Mouse (Mus musculus) heart, embryonic 12.5 days (tissue): ENCODE data around the gene Slc27a5. TPM values are rescaled to one million over a fixed set of nuclear protein-coding genes. Genes with fewer than 3 reads are reported as not detected.

Experiments used
- ATAC-seq: fragments of 200-750 bp; cut with Nextera tagmentation; 2 replicates; pipeline ENCODE4 v1.8.0; 2017; ENCODE audit warnings: moderate TSS enrichment, moderate library complexity; ENCODE audit not compliant: insufficient number of reproducible peaks, low FRiP score
- H3K27ac ChIP-seq: fragments of 300-500 bp; sonication (generic); 2 replicates; pipeline ENCODE4 v1.5.1; 2016; ENCODE audit warnings: mild to moderate bottlenecking, moderate library complexity; ENCODE audit not compliant: poor library complexity, severe bottlenecking
- H3K27me3 ChIP-seq: fragments of 300-500 bp; sonication (generic); replicated peaks from 2 replicates; pipeline ENCODE4 v1.6.1; 2016; ENCODE audit warnings: mild to moderate bottlenecking, moderate library complexity
- H3K36me3 ChIP-seq: fragments of 300-500 bp; sonication (generic); 2 replicates; pipeline ENCODE4 v1.6.1; 2016; ENCODE audit warnings: mild to moderate bottlenecking, moderate library complexity
- H3K4me1 ChIP-seq: fragments of 300-500 bp; sonication (generic); replicated peaks from 2 replicates; pipeline ENCODE4 v1.6.1; 2016; ENCODE audit warnings: mild to moderate bottlenecking
- H3K4me2 ChIP-seq: fragments of 300-500 bp; sonication (generic); 2 replicates; pipeline ENCODE4 v1.6.1; 2016; ENCODE audit warnings: mild to moderate bottlenecking, moderate library complexity
- H3K4me3 ChIP-seq: fragments of 300-500 bp; sonication (generic); 2 replicates; pipeline ENCODE4 v1.5.1; 2016; ENCODE audit warnings: mild to moderate bottlenecking
- H3K9ac ChIP-seq: fragments of 300-500 bp; sonication (generic); 2 replicates; pipeline ENCODE4 v1.6.1; 2016; ENCODE audit warnings: mild to moderate bottlenecking, moderate library complexity
- H3K9me3 ChIP-seq: fragments of 300-500 bp; sonication (generic); replicated peaks from 2 replicates; pipeline ENCODE4 v1.6.1; 2016; ENCODE audit warnings: mild to moderate bottlenecking, moderate library complexity
- WGBS: fragments of 180-500 bp; shearing (Covaris S2); methylation state at CpG from one replicate; pipeline ENCODE4 v1.1.7; 2016; 5-methylcytosine and 5-hydroxymethylcytosine counted together
- polyA plus RNA-seq: library from polyadenylated mRNA; unstranded; fragments of >200 nt; fragmentation: Nextera tagmentation; extraction: Ambion mirVana; gene quantifications from 2 replicates; pipeline ENCODE4 v1.2.1, GENCODE M21; 2016

The Slc27a5 gene
- polyA plus RNA-seq, 1 experiment from 2014 or later: not detected

DNA sequence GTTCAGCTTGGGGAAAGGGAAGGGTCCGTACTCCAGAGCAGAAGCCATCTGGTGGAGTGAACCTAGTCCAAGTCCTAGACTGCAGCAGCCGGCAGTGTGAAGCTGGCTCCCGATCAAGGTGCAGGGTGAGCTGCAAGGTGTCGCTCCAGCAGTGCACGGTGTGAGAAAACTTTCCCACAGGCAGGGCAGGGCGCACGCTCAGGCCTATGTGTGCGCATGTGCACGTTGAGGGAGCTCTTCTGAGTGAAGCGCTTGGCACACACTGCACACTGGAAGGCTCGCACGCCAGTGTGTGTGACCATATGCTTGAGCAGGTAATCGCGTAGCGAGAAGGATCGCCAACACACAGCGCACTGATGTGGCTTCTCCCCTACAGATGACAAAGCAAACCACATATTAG, 8.0 kb upstream of the Slc27a5 start:
- no peak overlapping the region for H3K9ac ChIP-seq
- 86% methylated on average over 17 of the region's 17 CpGs for WGBS
- peaks cover 21% of the 10 kb centered on the region for H3K4me1 ChIP-seq

GRCm38 (mm10) chr7:13003380-13003779, 5.4 kb upstream of the Slc27a5 start:
- 70% methylated on average over 5 of the region's 5 CpGs for WGBS
- H3K27ac ChIP-seq: no peak overlapping the region
- ATAC-seq: no peak
- no peak overlapping the region for H3K4me2 ChIP-seq
- H3K9ac ChIP-seq: no peak overlapping the region
- peaks cover 19% of the 10 kb centered on the region for H3K27me3 ChIP-seq
- H3K4me3 ChIP-seq: no peak overlapping the region
- peaks cover 8% of the 10 kb centered on the region for H3K4me1 ChIP-seq
- peaks cover 37% of the 10 kb centered on the region for H3K36me3 ChIP-seq
- no peaks in the 10 kb centered on the region for H3K9me3 ChIP-seq

More for the DNA sequence above, 8.0 kb upstream of the Slc27a5 start:
- H3K4me3 ChIP-seq: no peak overlapping the region
- ATAC-seq: no peak
- no peak overlapping the region for H3K27ac ChIP-seq
- no peak overlapping the region for H3K4me2 ChIP-seq
- H3K36me3 ChIP-seq: peaks cover 37% of the 10 kb centered on the region
- no peaks in the 10 kb centered on the region for H3K9me3 ChIP-seq
- H3K27me3 ChIP-seq: peaks cover 19% of the 10 kb centered on the region

GRCm38 (mm10) chr7:13001584-13001983, 3.6 kb upstream of the Slc27a5 start:
- ATAC-seq: no peak
- no peak overlapping the region for H3K27ac ChIP-seq
- H3K9ac ChIP-seq: no peak overlapping the region
- WGBS: 64% methylated on average over 1 of the region's 1 CpGs
- H3K36me3 ChIP-seq: peaks cover 19% of the 10 kb centered on the region
- H3K4me1 ChIP-seq: no peaks in the 10 kb centered on the region
- peaks cover under 1% of the 10 kb centered on the region; the same call in 1 of the 2 replicates for H3K27me3 ChIP-seq
- no peak overlapping the region for H3K4me2 ChIP-seq
- H3K9me3 ChIP-seq: no peaks in the 10 kb centered on the region
- no peak overlapping the region for H3K4me3 ChIP-seq

GRCm38 (mm10) chr7:12998851-12999250, 859 bp upstream of the Slc27a5 start, which contains the start of gene Trim28:
Gene Trim28, plus strand, starts transcription at chr7:12999114.
- H3K9ac ChIP-seq: no peak within 1 kb of the TSS
- H3K36me3 ChIP-seq: no peaks in the 10 kb centered on the region
- no peaks in the 10 kb centered on the region for H3K4me1 ChIP-seq
- no peaks in the 10 kb centered on the region for H3K27me3 ChIP-seq
- 80% methylated on average over 3 of the region's 3 CpGs for WGBS
- ATAC-seq: no peak
- H3K9me3 ChIP-seq: no peaks in the 10 kb centered on the region
- no peak within 1 kb of the TSS for H3K4me2 ChIP-seq
- H3K4me3 ChIP-seq: no peak within 1 kb of the TSS
- no peak within 1 kb of the TSS for H3K27ac ChIP-seq

DNA sequence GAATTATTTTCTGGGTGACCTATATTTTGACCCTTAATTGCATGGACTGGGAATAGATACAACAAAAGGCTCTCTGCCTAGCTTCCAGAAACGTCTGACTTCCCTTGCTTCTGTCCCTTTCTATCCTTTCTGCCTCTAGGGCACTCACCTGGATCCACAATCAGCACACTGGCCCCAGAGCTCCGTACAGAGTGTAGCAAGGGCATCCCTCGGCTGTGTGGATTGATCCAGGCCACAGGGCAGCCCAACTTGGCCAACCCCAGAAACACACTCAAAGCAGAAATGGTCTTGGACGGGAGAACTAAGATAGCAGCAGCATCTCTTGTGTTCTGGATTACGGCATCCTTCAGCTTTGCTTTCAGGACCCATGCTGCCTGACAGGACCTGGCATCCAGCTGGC, 762 bp downstream of the Slc27a5 start:
- ATAC-seq: no peak
- Histone ChIP-seq H3K9me3 (no peaks in the 10 kb centered on the region), H3K9ac (no peak overlapping the region), H3K27ac (no peak overlapping the region), H3K4me3 (no peak overlapping the region), H3K36me3 (no peaks in the 10 kb centered on the region), H3K4me1 (no peaks in the 10 kb centered on the region), H3K4me2 (no peak overlapping the region), H3K27me3 (no peaks in the 10 kb centered on the region)
- 59% methylated on average over 5 of the region's 5 CpGs for WGBS

DNA sequence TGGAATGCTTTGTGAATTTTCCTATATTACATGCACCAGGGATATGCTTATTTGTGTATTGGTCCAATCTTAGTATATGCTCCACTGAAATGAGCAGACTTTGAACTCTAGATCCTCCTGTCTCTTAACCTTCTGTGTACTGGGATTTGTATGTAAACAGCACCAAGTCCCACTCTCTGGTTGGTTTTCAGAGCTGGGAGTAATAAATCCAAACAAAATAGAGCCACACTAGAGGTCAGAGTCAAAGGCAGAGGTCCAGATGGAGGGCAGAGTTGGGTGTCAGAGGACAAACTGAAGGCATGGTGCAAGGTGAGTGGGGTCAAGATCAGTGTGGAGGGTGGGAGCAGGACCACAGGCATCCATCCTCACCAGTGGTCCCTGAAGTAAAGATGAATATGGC, 2.1 kb downstream of the Slc27a5 start:
- no peak for ATAC-seq
- Histone ChIP-seq H3K27ac (no peak overlapping the region), H3K27me3 (no peaks in the 10 kb centered on the region), H3K4me2 (no peak overlapping the region), H3K9me3 (no peaks in the 10 kb centered on the region), H3K4me1 (no peaks in the 10 kb centered on the region), H3K4me3 (no peak overlapping the region), H3K9ac (no peak overlapping the region), H3K36me3 (no peaks in the 10 kb centered on the region)

DNA sequence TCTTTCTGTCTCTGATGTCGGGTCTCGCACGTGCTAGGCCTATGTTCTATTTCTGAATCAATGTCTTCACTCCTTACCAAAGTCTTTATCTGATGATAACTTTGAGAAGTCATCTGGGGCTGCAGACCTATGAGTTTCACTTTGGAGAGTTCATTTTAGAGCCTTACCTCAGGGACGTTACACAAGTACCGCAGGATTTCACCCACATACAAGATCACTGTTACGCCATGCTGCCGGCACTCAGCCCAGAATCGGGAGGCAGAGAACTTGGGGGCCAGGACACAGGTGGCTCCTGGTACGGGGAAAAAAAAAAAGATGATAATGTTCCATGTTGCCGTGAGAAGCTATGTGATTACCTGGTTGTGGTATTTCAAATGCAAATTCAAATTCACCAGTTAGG, 4.8 kb downstream of the Slc27a5 start:
- Histone ChIP-seq H3K27ac (no peak overlapping the region), H3K4me3 (no peak overlapping the region), H3K9ac (no peak overlapping the region), H3K36me3 (no peaks in the 10 kb centered on the region), H3K4me2 (no peak overlapping the region), H3K4me1 (no peaks in the 10 kb centered on the region), H3K9me3 (no peaks in the 10 kb centered on the region), H3K27me3 (no peaks in the 10 kb centered on the region)
- WGBS: 80% methylated on average over 10 of the region's 10 CpGs
- ATAC-seq: no peak

- Histone ChIP-seq H3K36me3 (no peaks in the 10 kb centered on the region), H3K27me3 (no peaks in the 10 kb centered on the region), H3K9ac (no peak overlapping the region), H3K9me3 (no peaks in the 10 kb centered on the region), H3K4me2 (no peak overlapping the region), H3K4me3 (no peak overlapping the region), H3K27ac (no peak overlapping the region), H3K4me1 (no peaks in the 10 kb centered on the region)
- 2% methylated on average over 3 of the region's 3 CpGs for WGBS
- ATAC-seq: no peak
Observed at GRCm38 (mm10) chr7:12992222-12992621, 5.8 kb downstream of the Slc27a5 start.

DNA sequence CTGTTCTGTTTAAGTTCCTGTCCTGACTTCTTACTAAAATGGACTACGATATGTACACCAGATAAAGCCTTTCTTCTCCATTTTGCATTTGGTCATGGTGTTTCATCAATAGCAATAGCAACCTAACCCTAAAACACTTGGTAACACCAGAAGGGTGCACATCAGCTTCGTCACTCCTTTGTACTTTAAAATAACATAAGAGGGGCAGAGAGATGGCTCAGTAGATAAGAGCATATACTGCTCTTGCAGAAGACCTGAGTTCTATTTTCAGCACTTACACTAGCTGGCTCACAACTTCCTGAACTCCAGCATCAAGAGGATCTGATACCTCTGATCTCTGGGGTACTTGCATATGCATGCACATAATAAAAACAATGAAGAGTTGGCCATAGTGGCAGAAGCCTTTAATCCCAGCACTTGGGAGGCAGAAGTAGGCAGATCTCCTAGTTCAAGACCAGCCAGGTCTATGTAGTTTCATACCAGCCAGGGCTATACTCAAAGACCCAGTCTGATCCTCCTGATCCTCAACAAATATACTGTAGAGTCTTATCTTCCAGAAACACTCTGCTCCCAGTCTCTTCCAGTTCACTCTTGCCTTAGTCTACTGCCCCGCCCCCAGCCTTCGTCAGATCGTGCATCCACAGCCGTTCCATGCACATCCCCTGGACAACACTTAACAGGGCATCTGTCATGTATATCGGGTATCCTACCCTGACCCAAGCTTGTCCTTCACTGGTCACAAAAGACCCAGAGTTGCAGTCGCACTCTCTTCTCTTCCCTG, 10.4 kb downstream of the Slc27a5 start:
- 66% methylated on average over 8 of the region's 8 CpGs for WGBS
- H3K36me3 ChIP-seq: peaks cover 2% of the 10 kb centered on the region; the same call in 1 of the 2 replicates
- H3K27me3 ChIP-seq: no peaks in the 10 kb centered on the region
- no peaks in the 10 kb centered on the region for H3K9me3 ChIP-seq
- H3K27ac ChIP-seq: no peak overlapping the region
- no peak overlapping the region for H3K9ac ChIP-seq
- no peak overlapping the region for H3K4me3 ChIP-seq
- no peaks in the 10 kb centered on the region for H3K4me1 ChIP-seq
- H3K4me2 ChIP-seq: no peak overlapping the region
- 0 out of 2 replicates have a peak, but pooled peaks have one; percentile 43 for ATAC-seq

DNA sequence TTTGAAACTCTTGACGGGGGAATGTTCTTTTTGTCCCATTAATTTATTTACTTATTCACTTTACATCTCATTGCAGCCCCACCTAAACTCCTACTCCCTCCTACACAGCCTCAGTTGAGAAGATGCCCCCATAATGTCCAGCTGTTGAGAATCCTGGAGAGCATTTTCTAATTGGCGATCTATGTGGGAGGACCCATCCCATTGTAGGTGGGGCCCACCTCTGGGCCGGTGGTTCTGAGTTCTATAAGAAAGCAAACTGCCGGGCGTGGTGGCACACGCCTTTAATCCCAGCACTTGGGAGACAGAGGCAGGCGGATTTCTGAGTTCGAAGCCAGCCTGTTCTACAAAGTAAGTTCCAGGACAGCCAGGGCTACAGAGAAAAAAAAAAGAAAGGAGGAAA, 11.1 kb downstream of the Slc27a5 start:
- Histone ChIP-seq H3K36me3 (peaks cover 9% of the 10 kb centered on the region), H3K27me3 (no peaks in the 10 kb centered on the region), H3K27ac (no peak overlapping the region), H3K9me3 (no peaks in the 10 kb centered on the region), H3K4me1 (no peaks in the 10 kb centered on the region), H3K9ac (no peak overlapping the region), H3K4me3 (no peak overlapping the region), H3K4me2 (no peak overlapping the region)
- no peak for ATAC-seq
- WGBS: 81% methylated on average over 8 of the region's 8 CpGs

- ATAC-seq: no peak
Observed at GRCm38 (mm10) chr7:12985724-12986123, 12.3 kb downstream of the Slc27a5 start.

GRCm38 (mm10) chr7:12980291-12980690, 17.7 kb downstream of the Slc27a5 start:
- WGBS: 88% methylated on average over 7 of the region's 7 CpGs
- no peak overlapping the region for H3K9ac ChIP-seq
- no peak overlapping the region for H3K4me3 ChIP-seq
- H3K27ac ChIP-seq: no peak overlapping the region
- H3K4me2 ChIP-seq: no peak overlapping the region
- H3K4me1 ChIP-seq: peaks cover 13% of the 10 kb centered on the region
- no peaks in the 10 kb centered on the region for H3K27me3 ChIP-seq
- peaks cover 9% of the 10 kb centered on the region for H3K36me3 ChIP-seq
- ATAC-seq: no peak
- no peaks in the 10 kb centered on the region for H3K9me3 ChIP-seq

More at GRCm38 (mm10) chr7:12985724-12986123, 12.3 kb downstream of the Slc27a5 start:
- 71% methylated on average over 1 of the region's 1 CpGs for WGBS
- no peak overlapping the region for H3K4me2 ChIP-seq
- H3K27ac ChIP-seq: no peak overlapping the region
- no peaks in the 10 kb centered on the region for H3K27me3 ChIP-seq
- H3K4me3 ChIP-seq: no peak overlapping the region
- no peaks in the 10 kb centered on the region for H3K9me3 ChIP-seq
- no peaks in the 10 kb centered on the region for H3K4me1 ChIP-seq
- H3K36me3 ChIP-seq: peaks cover 9% of the 10 kb centered on the region
- no peak overlapping the region for H3K9ac ChIP-seq
